In the genomic region with DNA sequence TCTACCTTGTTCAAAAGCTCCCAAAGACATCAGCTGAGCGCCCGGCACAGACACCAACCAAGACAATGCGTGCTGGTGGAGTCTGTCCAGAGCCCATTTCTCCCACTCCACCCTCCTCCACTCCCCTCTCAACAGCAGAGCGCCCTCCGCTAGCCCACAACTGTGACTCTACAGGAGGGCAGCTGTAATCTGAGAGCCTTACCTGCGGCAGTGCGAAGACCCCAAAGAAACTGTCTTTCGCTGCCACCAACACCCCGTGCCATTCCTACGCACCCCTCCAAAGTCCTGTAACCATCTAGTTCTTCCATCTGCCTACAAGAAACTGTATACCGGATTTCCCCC, we compare ENCODE assay signal across 8 mouse cellular contexts. TPM values are rescaled to one million over a fixed set of nuclear protein-coding genes. Genes with fewer than 3 reads are reported as not detected.
DNase-seq lines count a peak whose midpoint lies in the region; ATAC-seq and TF ChIP-seq lines count a peak whose summit lies in the region.

TSS of gene 1110004F10Rik (plus strand) at position 202 of the 342 bp plus-strand sequence.

- H3K4me3 ChIP-seq in kidney, embryonic 15.5 days (replicated peaks) = peak within 1 kb of the TSS; percentile 51
- peak within 1 kb of the TSS; percentile 67 for H3K4me3 ChIP-seq in G1E (ENCODE audit: low read depth, low read length)
- peak within 1 kb of the TSS; percentile 59 for H3K4me3 ChIP-seq in forebrain, embryonic 10.5 days
- peak within 1 kb of the TSS; percentile 37 for H3K4me3 ChIP-seq in midbrain, postnatal 0 days (ENCODE audit: low read depth, low read length)

- no peak for DNase-seq in kidney, adult 18-20 months
- no peak for DNase-seq in G1E (ENCODE audit: low spot score)
- DNase-seq in forebrain, embryonic 10.5 days (ENCODE audit: extremely low spot score, low spot score) = no peak
- peak in 1 of 2 experiments; percentile 7 for DNase-seq in heart, postnatal 14 days
- DNase-seq in left cerebral cortex, postnatal 4 days = no peak
- DNase-seq in midbrain, postnatal 0 days (ENCODE audit: low spot score) = no peak
- DNase-seq in frontal cortex, postnatal 14 days (ENCODE audit: low spot score in 2 of 2) = no peak

- intact Hi-C loops in heart, postnatal 14 days (cut with DNase I) = loop anchor here (5.0 to 10.0 kb wide), 4 partner anchors 284 to 1167 kb away; no protein-coding TSS in a partner anchor
- intact Hi-C loops in left cerebral cortex, postnatal 4 days (cut with DNase I) = loop anchor here (5.0 to 10.0 kb wide), 3 partner anchors 674 to 1167 kb away; no protein-coding TSS in a partner anchor

- H3K36me3 ChIP-seq in kidney, embryonic 15.5 days = no peaks in the 10 kb centered on the region
- no peaks in the 10 kb centered on the region for H3K36me3 ChIP-seq in G1E (replicated peaks)
- no peaks in the 10 kb centered on the region for H3K36me3 ChIP-seq in forebrain, embryonic 10.5 days (replicated peaks)
- no peaks in the 10 kb centered on the region for H3K36me3 ChIP-seq in midbrain, postnatal 0 days (ENCODE audit: insufficient read depth, low read length)

- ATAC-seq in kidney, embryonic 15.5 days (replicated peaks; ENCODE audit: low FRiP score) = peak; percentile 22
- no peak for ATAC-seq in G1E (ENCODE audit: extremely low read depth, insufficient number of reproducible peaks, low FRiP score, poor library complexity, severe bottlenecking)
- ATAC-seq in midbrain, postnatal 0 days (ENCODE audit: low FRiP score) = 0 out of 2 replicates have a peak, but pooled peaks have one; percentile 24

- H3K4me2 ChIP-seq in kidney, embryonic 15.5 days = peak within 1 kb of the TSS; percentile 97
- H3K4me2 ChIP-seq in midbrain, postnatal 0 days (ENCODE audit: low read depth, low read length, poor library complexity, severe bottlenecking) = peak within 1 kb of the TSS; percentile 92

- no peak for TF ChIP-seq CTCF in G1E (IDR thresholded peaks at IDR 0.05; ENCODE audit: low read depth, low read length)
- TF ChIP-seq CTCF in midbrain, postnatal 0 days (IDR thresholded peaks at IDR 0.05) = no peak

- 2% methylated on average over 11 of the region's 11 CpGs for WGBS in kidney, embryonic 15.5 days
- WGBS in forebrain, embryonic 10.5 days = under 1% methylated on average over 11 of the region's 11 CpGs
- WGBS in midbrain, postnatal 0 days = 3% methylated on average over 11 of the region's 11 CpGs

- 0 out of 2 replicates have a peak within 1 kb of the TSS, but pooled peaks have one; percentile 3 for H3K27ac ChIP-seq in kidney, embryonic 15.5 days
- H3K27ac ChIP-seq in forebrain, embryonic 10.5 days = peak within 1 kb of the TSS; percentile 82
- peak within 1 kb of the TSS; percentile 43; the same call in 1 of the 2 replicates for H3K27ac ChIP-seq in midbrain, postnatal 0 days (ENCODE audit: low read depth, low read length)

- H3K27me3 ChIP-seq in kidney, embryonic 15.5 days = peaks cover 82% of the 10 kb centered on the region
- H3K27me3 ChIP-seq in G1E (ENCODE audit: insufficient read depth, low read length) = peaks cover 66% of the 10 kb centered on the region
- H3K27me3 ChIP-seq in forebrain, embryonic 10.5 days (ENCODE audit: poor library complexity, severe bottlenecking) = peaks cover 73% of the 10 kb centered on the region
- peaks cover 37% of the 10 kb centered on the region for H3K27me3 ChIP-seq in midbrain, postnatal 0 days (ENCODE audit: insufficient read depth, low read length)

- peak within 1 kb of the TSS; percentile 28 for H3K9ac ChIP-seq in kidney, embryonic 15.5 days
- H3K9ac ChIP-seq in midbrain, postnatal 0 days (replicated peaks; ENCODE audit: low read length, poor library complexity, severe bottlenecking) = 0 out of 2 replicates have a peak within 1 kb of the TSS, but pooled peaks have one; percentile 0

- H3K9me3 ChIP-seq in kidney, embryonic 15.5 days (replicated peaks) = no peaks in the 10 kb centered on the region
- H3K9me3 ChIP-seq in G1E (replicated peaks) = no peaks in the 10 kb centered on the region
- no peaks in the 10 kb centered on the region for H3K9me3 ChIP-seq in forebrain, embryonic 10.5 days
- H3K9me3 ChIP-seq in midbrain, postnatal 0 days (ENCODE audit: low read length) = no peaks in the 10 kb centered on the region

- peaks cover 40% of the 10 kb centered on the region for H3K4me1 ChIP-seq in kidney, embryonic 15.5 days
- peaks cover 34% of the 10 kb centered on the region for H3K4me1 ChIP-seq in G1E (ENCODE audit: insufficient read depth, low read depth, low read length)
- peaks cover 67% of the 10 kb centered on the region for H3K4me1 ChIP-seq in forebrain, embryonic 10.5 days
- peaks cover 6% of the 10 kb centered on the region for H3K4me1 ChIP-seq in midbrain, postnatal 0 days (ENCODE audit: insufficient read depth, low read length)

RNA-seq across cellular contexts. Expression of gene 1110004F10Rik, which starts in this region (rescaled TPM):
- polyA plus RNA-seq in kidney, embryonic 15.5 days (2015; fragmentation: Nextera tagmentation; extraction: Ambion mirVana) = 263 and 276 TPM in 2 replicates
- 122 and 127 TPM in 2 replicates for total RNA-seq in G1E (2014; fragmentation: Nextera tagmentation)
- 239 and 262 TPM in 2 replicates for total RNA-seq in G1E (2017)
- 52.4 and 74.2 TPM in 2 replicates for polyA plus RNA-seq in G1E (2012)
- polyA plus RNA-seq in forebrain, embryonic 10.5 days (2016; fragmentation: Nextera tagmentation; extraction: Ambion mirVana) = 360 and 361 TPM in 2 replicates
- 10 to 100 TPM; 51.3 to 52.1 TPM for total RNA-seq in heart, postnatal 14 days (2021)
- total RNA-seq in left cerebral cortex, postnatal 4 days (2021) = 100 to 1,000 TPM; 161 to 174 TPM
- 169 and 210 TPM in 2 replicates for total RNA-seq in midbrain, postnatal 0 days (2014; rRNA removed)
- 368 and 370 TPM in 2 replicates for polyA plus RNA-seq in midbrain, postnatal 0 days (2015; fragmentation: Nextera tagmentation; extraction: Ambion mirVana)

Comparison
In these comparisons a context has a peak if more than half of its experiments do, and no peak if none do; other contexts are left out.
1. H3K27ac ChIP-seq: peak in every context shown above with its lines; median percentile 82 in forebrain, embryonic 10.5 days; 43 in midbrain, postnatal 0 days; 3 in kidney, embryonic 15.5 days.